Mouse (Mus musculus): Measurements from ENCODE around the gene Dlgap1.
A peak's percentile ranks its signal among the peaks of the same experiment; 100 is the strongest.
"Not testable (repeated sequence)": the region's sequence is repeated elsewhere in the genome, so short reads cannot be mapped to it uniquely, and the experiment has no call there.

Dlgap1 gene

GRCm38 (mm10) chr17:70817862-70818451 lies 849.1 kb downstream of the Dlgap1 start:
- DNase-seq: no peak

- no peak for DNase-seq
Measured at GRCm38 (mm10) chr17:70823083-70823482, 854.2 kb downstream of the Dlgap1 start.

GRCm38 (mm10) chr17:70826227-70826626 lies 857.4 kb downstream of the Dlgap1 start:
- no peak for DNase-seq

- DNase-seq: not testable (repeated sequence)
Measured at GRCm38 (mm10) chr17:70827463-70828179, 858.7 kb downstream of the Dlgap1 start.

GRCm38 (mm10) chr17:70828180-70828528 lies 859.3 kb downstream of the Dlgap1 start:
- no peak for DNase-seq

- no peak for DNase-seq
Measured at GRCm38 (mm10) chr17:70828569-70828968, 859.7 kb downstream of the Dlgap1 start.

- no peak for DNase-seq
Measured at GRCm38 (mm10) chr17:70829217-70829616, 860.3 kb downstream of the Dlgap1 start.

- no peak for DNase-seq
Measured at GRCm38 (mm10) chr17:70829943-70830715, 861.3 kb downstream of the Dlgap1 start.

- DNase-seq: no peak
Measured at GRCm38 (mm10) chr17:70831591-70831990, 862.7 kb downstream of the Dlgap1 start.

- no peak for DNase-seq
Measured at GRCm38 (mm10) chr17:70832544-70832943, 863.7 kb downstream of the Dlgap1 start.

GRCm38 (mm10) chr17:70834430-70834965 lies 865.6 kb downstream of the Dlgap1 start:
- no peak for DNase-seq

- no peak for DNase-seq
Measured at GRCm38 (mm10) chr17:70835071-70835790, 866.4 kb downstream of the Dlgap1 start.

- no peak for DNase-seq
Measured at GRCm38 (mm10) chr17:70836820-70837219, 867.9 kb downstream of the Dlgap1 start.

- not testable (repeated sequence) for DNase-seq
Measured at GRCm38 (mm10) chr17:70837474-70837873, 868.6 kb downstream of the Dlgap1 start.

- no peak for DNase-seq
Measured at GRCm38 (mm10) chr17:70838031-70838430, 869.2 kb downstream of the Dlgap1 start.

- no peak for DNase-seq
Measured at GRCm38 (mm10) chr17:70838533-70838932, 869.7 kb downstream of the Dlgap1 start.

- no peak for DNase-seq
Measured at GRCm38 (mm10) chr17:70843252-70843651, 874.4 kb downstream of the Dlgap1 start.

GRCm38 (mm10) chr17:70844971-70845370 lies 876.1 kb downstream of the Dlgap1 start:
- DNase-seq: no peak

- no peak for DNase-seq
Measured at GRCm38 (mm10) chr17:70845543-70845942, 876.7 kb downstream of the Dlgap1 start.

GRCm38 (mm10) chr17:70846111-70846644 lies 877.3 kb downstream of the Dlgap1 start:
- no peak for DNase-seq

- DNase-seq: peak; percentile 65
Measured at GRCm38 (mm10) chr17:70847086-70847485, 878.2 kb downstream of the Dlgap1 start.

GRCm38 (mm10) chr17:70847751-70848510 lies 879.1 kb downstream of the Dlgap1 start:
- DNase-seq: peak; percentile 34

Measured in thymus, postnatal 25 days (tissue).